Mouse (Mus musculus) intestine, postnatal 0 days (tissue): ENCODE data around the gene Nfyc. TPM values are rescaled to one million over a fixed set of nuclear protein-coding genes. Genes with fewer than 3 reads are reported as not detected.

Experiments
- ATAC-seq: fragments of 200-750 bp; cut with Nextera tagmentation; 2 replicates; pipeline ENCODE4 v1.8.0; 2017; ENCODE audit warnings: mild to moderate bottlenecking, moderate TSS enrichment, moderate library complexity
- H3K27ac ChIP-seq: fragments of 300-500 bp; sonication (generic); 2 replicates; pipeline ENCODE4 v1.5.1; 2014; ENCODE audit warnings: mild to moderate bottlenecking, low read depth, low read length, moderate library complexity
- H3K27me3 ChIP-seq: fragments of 300-500 bp; sonication (generic); replicated peaks from 2 replicates; pipeline ENCODE4 v1.6.1; 2014; ENCODE audit warnings: low read length, mixed read lengths; ENCODE audit not compliant: control insufficient read depth, insufficient read depth
- H3K36me3 ChIP-seq: fragments of 300-500 bp; sonication (generic); 2 replicates; pipeline ENCODE4 v1.6.1; 2014; ENCODE audit warnings: mild to moderate bottlenecking, moderate library complexity; ENCODE audit not compliant: control insufficient read depth, insufficient read depth
- H3K4me1 ChIP-seq: fragments of 300-500 bp; sonication (generic); replicated peaks from 2 replicates; pipeline ENCODE4 v1.6.1; 2014; ENCODE audit warnings: antibody characterized with exemption, low read length, mixed read lengths; ENCODE audit not compliant: control insufficient read depth, insufficient read depth
- H3K4me2 ChIP-seq: fragments of 300-500 bp; sonication (generic); replicated peaks from 2 replicates; pipeline ENCODE4 v1.6.1; 2014; ENCODE audit warnings: low read depth, mild to moderate bottlenecking, moderate library complexity
- H3K4me3 ChIP-seq: fragments of 300-500 bp; sonication (generic); 2 replicates; pipeline ENCODE4 v1.5.1; 2014; ENCODE audit warnings: low read depth, low read length
- H3K9ac ChIP-seq: fragments of 300-500 bp; sonication (generic); 2 replicates; pipeline ENCODE4 v1.6.1; 2014; ENCODE audit warnings: mild to moderate bottlenecking, low read depth, low read length
- H3K9me3 ChIP-seq: fragments of 300-500 bp; sonication (generic); 2 replicates; pipeline ENCODE4 v1.6.1; 2016; ENCODE audit warnings: mixed run types; ENCODE audit not compliant: control insufficient read depth
- CTCF ChIP-seq: sonication (generic); IDR thresholded peaks from 2 replicates; pipeline ENCODE4 v1.5.1; 2016; ENCODE audit warnings: low read depth, mild to moderate bottlenecking, control low read depth, antibody characterized with exemption, moderate library complexity
- WGBS: fragments of 180-500 bp; shearing (Covaris S2); extraction: QIAGEN DNeasy Blood & Tissue Kit; methylation state at CpG from one replicate; pipeline ENCODE4 v1.1.7; 2014; 5-methylcytosine and 5-hydroxymethylcytosine counted together
- polyA plus RNA-seq: library from polyadenylated mRNA; unstranded; fragments of >200 nt; fragmentation: Nextera tagmentation; extraction: Ambion mirVana; gene quantifications from 2 replicates; pipeline ENCODE4 v1.2.1, GENCODE M21; 2015

Gene Nfyc
- polyA plus RNA-seq, 1 experiment from 2014 or later, result 49.8 TPM

DNA sequence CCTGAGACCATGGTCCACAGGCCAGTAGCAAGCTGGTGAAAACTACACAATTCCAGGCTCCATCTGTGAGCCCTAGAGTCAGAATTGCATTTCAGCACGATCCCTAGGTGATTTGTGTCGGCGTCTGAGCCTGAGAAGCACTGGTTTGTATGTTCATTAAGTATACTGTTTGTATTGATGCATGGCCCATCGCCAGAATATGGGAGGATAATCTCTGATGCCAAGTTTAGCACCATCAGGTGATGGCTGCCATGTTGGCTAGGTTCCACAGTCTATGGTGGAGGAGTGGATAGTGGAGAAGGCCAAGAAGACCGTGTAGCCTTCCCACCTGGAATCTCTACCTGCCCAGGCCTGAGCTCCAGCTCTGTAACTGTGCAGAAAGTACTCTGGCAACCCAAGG is 36.9 kb upstream of the Nfyc start:
- 76% methylated on average over 5 of the region's 5 CpGs for WGBS
- no peaks in the 10 kb centered on the region for H3K27me3 ChIP-seq
- no peaks in the 10 kb centered on the region for H3K4me1 ChIP-seq
- H3K9me3 ChIP-seq, result no peaks in the 10 kb centered on the region
- ATAC-seq, result no peak
- no peak overlapping the region for H3K4me2 ChIP-seq
- no peaks in the 10 kb centered on the region for H3K36me3 ChIP-seq
- H3K27ac ChIP-seq, result no peak overlapping the region
- no peak overlapping the region for H3K9ac ChIP-seq
- TF ChIP-seq CTCF, result no peak
- no peak overlapping the region for H3K4me3 ChIP-seq

DNA sequence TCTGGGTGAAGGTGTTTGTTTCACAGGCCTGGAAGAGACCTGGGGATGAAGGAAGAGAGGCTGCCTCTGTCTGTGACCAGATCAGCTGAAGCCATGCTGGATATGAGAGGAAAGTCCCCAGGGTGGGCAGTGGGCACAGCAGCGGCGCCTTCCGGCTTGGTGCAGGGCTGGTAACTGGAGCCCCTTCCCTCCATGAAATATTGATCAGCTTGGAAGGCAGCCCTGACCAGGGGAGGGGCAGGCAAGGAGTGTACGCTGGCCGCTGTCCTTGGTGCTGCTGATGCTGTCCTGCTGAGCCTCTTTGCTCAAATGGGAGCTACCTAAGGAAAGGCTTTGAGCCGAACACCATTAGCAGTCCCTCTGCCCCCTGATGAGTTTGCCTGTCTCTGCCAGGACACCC is 34.8 kb upstream of the Nfyc start:
- H3K4me3 ChIP-seq, result no peak overlapping the region
- no peak for ATAC-seq
- TF ChIP-seq CTCF, result no peak
- H3K9me3 ChIP-seq, result no peaks in the 10 kb centered on the region
- no peak overlapping the region for H3K9ac ChIP-seq
- 2% methylated on average over 6 of the region's 6 CpGs for WGBS
- no peaks in the 10 kb centered on the region for H3K4me1 ChIP-seq
- no peak overlapping the region for H3K27ac ChIP-seq
- H3K27me3 ChIP-seq, result no peaks in the 10 kb centered on the region
- no peak overlapping the region for H3K4me2 ChIP-seq
- H3K36me3 ChIP-seq, result no peaks in the 10 kb centered on the region

DNA sequence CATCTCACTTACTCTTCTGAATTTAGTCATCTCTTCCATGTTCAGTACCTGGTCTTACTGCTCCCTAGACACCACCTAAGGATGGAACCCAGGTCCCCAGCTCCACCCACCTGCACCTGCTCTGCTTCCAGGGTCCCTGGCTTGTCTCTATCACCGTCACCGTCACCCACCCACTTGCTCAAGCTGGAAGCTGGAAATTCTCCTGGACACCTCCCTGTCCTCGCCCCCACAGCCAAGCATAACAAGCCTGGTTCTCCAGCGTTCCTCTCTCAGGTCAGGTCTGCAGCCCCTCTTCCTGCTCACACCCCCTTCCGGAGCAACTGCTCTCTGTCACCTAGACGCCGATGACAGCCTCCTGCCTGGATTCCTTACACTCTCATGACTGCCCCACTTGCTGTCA is 28.5 kb upstream of the Nfyc start:
- Histone ChIP-seq H3K9me3 (no peaks in the 10 kb centered on the region), H3K27ac (no peak overlapping the region), H3K36me3 (no peaks in the 10 kb centered on the region), H3K27me3 (peaks cover 5% of the 10 kb centered on the region), H3K9ac (no peak overlapping the region), H3K4me2 (no peak overlapping the region), H3K4me1 (no peaks in the 10 kb centered on the region), H3K4me3 (no peak overlapping the region)
- no peak for TF ChIP-seq CTCF
- no peak for ATAC-seq
- WGBS, result 66% methylated on average over 7 of the region's 7 CpGs

DNA sequence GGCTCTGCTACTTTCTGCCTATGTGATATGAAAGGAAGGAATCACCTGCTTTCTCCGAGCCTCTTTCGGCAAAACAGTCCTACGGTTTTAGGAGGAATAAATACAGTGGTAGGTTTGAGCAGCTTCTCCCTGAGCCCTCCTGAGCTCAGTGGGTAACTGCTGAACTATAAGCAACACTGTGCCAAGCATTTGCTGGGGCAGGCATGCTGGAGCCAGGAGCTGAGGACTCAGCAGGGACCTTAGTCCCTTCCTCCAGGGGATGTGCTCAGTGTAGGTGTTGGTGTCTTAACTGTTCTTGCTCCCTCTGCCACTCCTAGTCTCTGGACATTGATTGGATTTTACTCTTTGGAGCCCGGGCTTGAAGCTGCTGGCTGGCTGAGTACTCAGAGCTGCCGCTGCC is 25.0 kb upstream of the Nfyc start:
- no peak for ATAC-seq
- Histone ChIP-seq H3K4me3 (no peak overlapping the region), H3K27me3 (peaks cover 5% of the 10 kb centered on the region), H3K4me2 (no peak overlapping the region), H3K36me3 (no peaks in the 10 kb centered on the region), H3K9ac (no peak overlapping the region), H3K27ac (no peak overlapping the region), H3K9me3 (0 out of 2 replicates have a peak, but pooled peaks cover 5% of the 10 kb centered on the region), H3K4me1 (no peaks in the 10 kb centered on the region)
- WGBS, result 66% methylated on average over 5 of the region's 5 CpGs
- no peak for TF ChIP-seq CTCF

GRCm38 (mm10) chr4:120855360-120856060 is 24.1 kb upstream of the Nfyc start:
- H3K4me2 ChIP-seq, result peak overlapping the region; percentile 88
- TF ChIP-seq CTCF, result no peak
- H3K36me3 ChIP-seq, result no peaks in the 10 kb centered on the region
- no peaks in the 10 kb centered on the region for H3K4me1 ChIP-seq
- no peak for ATAC-seq
- H3K27me3 ChIP-seq, result peaks cover 5% of the 10 kb centered on the region
- WGBS, result 39% methylated on average over 7 of the region's 7 CpGs
- peak overlapping the region; percentile 56 for H3K4me3 ChIP-seq
- no peak overlapping the region for H3K27ac ChIP-seq
- 0 out of 2 replicates have a peak, but pooled peaks cover 5% of the 10 kb centered on the region for H3K9me3 ChIP-seq
- H3K9ac ChIP-seq, result no peak overlapping the region

- Histone ChIP-seq H3K36me3 (no peaks in the 10 kb centered on the region), H3K27ac (no peak within 1 kb of the TSS), H3K4me2 (peak within 1 kb of the TSS; percentile 88), H3K4me3 (peak within 1 kb of the TSS; percentile 56), H3K9ac (peak within 1 kb of the TSS; percentile 50; the same call in 1 of the 2 replicates), H3K9me3 (0 out of 2 replicates have a peak, but pooled peaks cover 5% of the 10 kb centered on the region), H3K4me1 (no peaks in the 10 kb centered on the region), H3K27me3 (peaks cover 5% of the 10 kb centered on the region)
- peak; percentile 81 for ATAC-seq
- TF ChIP-seq CTCF, result no peak
- WGBS, result 2% methylated on average over 64 of the region's 68 CpGs
Measured at GRCm38 (mm10) chr4:120854588-120855319, 23.4 kb upstream of the Nfyc start, which contains the start of gene Rims3. Rims3 (plus strand) TSS chr4:120854816.
